Mouse (Mus musculus): ENCODE measurements around the gene Dsp.

Dsp gene

DNA sequence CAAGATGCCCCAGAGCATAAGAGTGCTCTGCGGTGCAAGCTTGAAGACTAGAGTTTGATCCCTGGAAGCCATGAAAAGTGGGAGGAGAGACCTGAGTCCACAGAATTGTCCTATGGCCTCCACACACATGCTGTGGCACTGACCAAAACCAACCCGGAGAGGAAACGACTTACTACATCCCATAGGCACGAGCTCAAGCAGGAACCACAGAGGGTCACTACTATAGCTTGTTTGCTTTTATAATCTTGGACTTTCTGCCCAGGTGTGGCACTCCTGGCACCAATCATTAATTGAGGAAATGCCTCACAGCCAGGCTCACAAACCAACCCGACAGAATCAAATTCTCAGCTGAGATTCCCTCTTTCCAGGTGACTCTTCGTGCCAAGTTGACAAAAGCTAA is 50.3 kb downstream of the Dsp start:
- DNase-seq = no peak

DNA sequence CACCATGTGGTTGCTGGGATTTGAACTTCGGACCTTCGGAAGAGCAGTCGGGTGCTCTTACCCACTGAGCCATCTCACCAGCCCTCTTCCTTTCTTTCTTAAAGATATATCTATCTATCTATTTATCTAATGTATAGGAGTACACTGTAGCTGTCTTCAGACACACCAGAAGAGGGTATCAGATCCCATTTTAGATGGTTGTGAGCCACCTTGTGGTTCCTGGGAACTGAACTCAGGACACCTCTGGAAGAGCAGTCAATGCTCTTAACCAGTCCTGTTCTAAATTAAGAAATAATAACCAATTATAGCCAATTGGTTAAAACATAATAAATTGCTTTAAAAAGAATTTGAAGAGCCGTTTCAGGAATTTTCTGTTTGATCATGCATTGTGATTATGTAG is 53.1 kb downstream of the Dsp start:
- no peak for DNase-seq

DNA sequence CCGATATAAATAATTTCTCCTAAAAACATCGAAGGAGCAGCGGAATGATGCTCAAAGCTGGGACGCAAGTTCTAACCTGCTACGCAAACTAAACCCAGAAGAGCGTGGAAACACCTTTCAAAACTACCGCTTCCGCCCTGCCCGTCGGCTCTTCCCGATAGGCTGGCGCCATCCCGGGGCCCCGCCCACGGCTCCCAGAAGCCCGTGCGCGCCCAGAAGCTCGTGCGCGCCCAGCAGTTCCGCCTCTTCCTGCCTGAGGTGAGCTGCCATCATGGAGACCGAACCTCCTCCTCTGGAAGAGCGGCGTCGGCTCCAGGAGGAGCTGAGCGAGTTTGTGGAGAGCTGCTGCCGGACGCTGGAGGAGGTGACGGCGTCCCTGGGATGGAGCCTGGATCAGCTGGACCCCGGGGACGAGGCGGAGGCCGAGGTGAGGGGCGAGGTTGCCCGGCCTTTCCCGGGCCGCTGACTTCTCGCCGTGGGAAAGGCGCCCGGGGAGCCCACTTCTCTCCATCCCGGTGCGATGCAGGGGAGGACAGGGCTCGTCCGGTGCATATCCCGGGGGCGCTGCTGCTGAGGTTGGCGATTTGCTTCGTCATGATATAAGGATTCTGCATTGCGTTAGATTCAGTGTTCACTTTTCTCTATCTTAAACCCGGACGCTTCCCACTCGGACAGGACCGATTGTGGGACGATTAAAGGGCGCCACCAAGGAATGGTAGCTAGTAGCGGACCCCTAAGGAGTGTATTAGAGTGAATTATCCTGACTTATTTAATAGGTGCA is 53.8 kb downstream of the Dsp start, which contains the start of gene Snrnp48:
Gene Snrnp48, plus strand, starts transcription at position 237 of the 781 bp plus-strand sequence.
- DNase-seq = peak; percentile 88 to 94

DNA sequence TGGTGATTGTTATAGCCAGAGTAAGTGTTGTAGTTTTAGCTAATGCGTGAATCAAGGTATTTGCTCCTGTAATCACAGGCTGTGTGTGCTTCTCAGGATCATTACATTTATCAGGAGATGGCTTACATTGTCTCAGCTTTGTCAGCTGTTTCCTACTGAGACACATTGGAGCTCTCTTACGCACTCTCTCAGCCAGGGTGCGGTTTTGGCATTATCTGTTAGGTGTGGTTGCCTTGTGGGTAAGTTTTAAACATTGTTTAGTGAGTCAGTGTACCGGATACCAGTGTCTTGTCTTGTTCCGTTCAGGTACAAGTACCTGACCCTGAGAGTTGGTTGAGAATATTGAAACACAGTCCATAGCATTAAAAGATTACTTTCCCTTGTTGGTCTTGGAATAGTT is 60.0 kb downstream of the Dsp start:
- no peak for DNase-seq

DNA sequence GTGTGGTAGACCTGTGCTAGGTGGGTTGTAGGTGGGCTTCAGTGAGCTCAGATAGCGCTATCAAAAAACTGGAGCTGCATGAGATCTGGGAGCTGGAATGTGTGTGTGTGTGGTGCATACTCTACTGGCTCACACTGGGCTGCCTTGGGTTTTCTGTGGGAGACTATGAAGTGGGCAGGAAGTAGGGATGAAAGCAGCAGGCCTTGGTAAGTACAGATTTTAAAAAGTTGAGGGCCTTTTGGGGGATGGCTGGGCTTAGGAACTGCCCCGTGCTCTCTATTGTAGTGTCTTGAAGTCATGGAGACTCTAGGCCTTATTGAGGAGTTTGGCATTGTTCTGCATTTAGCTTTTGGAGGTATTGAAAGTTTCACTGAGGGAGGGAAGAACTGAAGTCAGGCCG is 67.6 kb downstream of the Dsp start:
- DNase-seq = no peak

DNA sequence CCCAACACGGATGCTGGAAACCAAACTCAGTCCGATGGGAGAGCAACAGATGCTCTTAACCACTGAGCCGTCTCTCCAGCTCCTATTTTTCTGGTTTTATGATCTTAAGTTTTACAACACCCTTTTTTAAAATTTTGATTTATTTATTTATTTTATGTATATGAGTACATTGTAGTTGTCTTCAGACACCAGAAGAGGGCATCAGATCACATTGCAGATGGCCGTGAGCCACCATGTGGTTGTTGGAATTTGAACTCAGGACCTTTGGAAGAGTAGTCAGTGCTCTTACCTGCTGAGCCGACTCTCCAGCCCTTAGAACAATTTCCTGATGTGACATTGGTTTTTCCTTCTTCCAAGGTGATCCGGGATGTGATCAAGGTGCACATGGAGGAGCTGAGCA is 69.2 kb downstream of the Dsp start:
- DNase-seq = no peak

DNA sequence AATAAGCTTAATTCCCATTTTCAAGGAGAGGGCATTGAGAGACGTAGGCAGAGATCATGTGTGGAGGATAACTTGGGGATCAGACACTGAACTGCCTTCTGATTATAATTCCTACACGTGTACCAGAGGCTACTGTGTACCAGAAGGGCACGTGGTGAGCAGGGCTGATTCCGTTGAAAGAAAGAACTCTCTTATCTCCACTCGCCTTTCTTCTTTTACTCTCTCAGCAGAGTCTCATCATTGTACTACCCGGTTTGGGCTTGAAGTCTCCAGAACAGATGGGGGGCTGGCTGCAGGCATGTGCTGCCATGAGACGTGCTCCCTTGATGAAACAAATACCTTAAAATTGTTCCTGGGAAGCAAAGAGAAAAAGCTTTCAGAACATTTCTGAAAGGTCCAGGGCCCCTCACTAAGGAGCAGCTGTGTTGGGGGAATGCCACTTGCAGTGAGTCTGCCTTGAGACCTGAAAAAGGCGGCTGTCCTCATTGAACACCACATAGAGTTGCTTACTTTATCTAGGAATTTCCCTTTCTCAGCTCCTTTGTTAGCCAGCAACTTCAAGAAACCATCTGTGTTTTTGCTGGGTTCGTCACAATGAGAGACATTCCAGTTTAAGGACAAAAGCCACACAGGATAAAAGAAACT is 79.2 kb downstream of the Dsp start:
- no peak for DNase-seq

DNA sequence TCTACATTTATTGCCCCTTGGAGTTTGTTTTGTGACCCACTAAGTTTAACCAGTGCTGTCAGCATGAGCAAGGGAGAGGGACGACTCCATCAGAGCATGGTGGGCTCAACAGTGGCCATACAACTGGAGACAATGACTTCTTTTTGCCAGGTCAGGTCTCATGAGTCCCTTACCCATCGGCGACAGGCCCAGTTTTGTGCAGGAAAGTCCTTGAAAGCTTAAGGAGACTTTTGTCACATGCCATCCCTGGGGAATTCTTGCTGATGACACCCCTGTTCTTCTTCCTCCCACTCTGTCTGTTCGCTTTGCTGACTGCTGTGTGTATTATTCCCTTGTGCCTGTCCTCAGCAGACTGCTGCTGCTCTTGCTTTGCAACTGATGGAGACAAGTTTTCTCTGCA is 81.3 kb downstream of the Dsp start:
- no peak for DNase-seq

DNA sequence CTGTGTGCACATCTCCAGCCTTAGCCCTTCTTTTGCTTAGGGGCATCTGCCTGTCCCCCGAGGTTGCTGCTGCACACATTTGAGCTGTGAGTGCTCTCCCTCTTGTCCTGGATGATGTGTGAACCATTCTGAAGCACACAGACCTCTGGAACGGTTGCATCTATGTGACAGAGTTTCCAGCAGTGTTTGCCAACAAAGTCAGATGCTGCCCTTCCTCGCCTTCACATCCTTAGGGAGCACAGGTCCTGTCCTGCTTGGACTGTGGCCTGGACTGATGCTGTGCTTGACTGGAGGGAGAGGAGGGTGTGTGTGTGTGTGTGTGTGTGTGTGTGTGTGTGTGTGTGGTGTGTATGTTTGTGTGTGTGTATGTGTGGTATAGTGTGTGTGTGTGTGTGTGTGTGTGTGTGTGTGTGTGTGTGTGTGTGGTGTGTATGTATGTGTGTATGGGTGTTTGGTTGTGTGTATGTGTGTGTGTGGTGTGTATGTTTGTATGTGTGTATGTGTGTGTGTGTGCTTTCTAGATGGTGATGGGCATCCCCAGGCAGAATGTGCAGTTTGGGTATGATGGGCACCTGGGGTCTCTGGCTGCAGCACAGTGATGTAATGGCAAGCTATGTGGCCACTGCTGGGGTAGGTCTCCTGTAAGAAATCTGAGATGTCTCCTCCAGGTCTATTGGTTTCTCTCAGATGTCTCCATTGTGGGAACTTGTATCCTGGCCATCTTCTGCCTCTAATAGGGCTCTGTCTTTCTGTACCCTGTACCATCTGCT is 81.9 kb downstream of the Dsp start:
- DNase-seq = no peak

DNA sequence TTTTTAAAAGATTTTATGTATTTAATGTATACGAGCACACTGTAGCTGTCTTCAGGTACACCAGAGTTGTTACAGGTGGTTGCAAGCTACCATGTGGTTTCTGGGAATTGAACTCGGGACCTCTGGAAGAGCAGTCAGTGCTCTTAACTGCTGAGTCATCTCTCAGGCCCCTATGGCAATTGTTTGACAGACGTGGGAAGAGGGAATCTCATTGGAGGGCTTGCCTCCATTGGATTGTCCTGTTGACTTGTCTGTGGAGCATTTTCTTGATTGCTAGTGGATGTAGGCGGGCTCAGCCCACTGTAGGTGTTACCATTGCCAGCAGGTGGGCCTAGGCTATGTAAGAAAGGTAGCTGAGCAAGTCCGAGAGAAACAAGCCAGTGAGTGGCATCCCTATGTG is 83.6 kb downstream of the Dsp start:
- no peak for DNase-seq

DNA sequence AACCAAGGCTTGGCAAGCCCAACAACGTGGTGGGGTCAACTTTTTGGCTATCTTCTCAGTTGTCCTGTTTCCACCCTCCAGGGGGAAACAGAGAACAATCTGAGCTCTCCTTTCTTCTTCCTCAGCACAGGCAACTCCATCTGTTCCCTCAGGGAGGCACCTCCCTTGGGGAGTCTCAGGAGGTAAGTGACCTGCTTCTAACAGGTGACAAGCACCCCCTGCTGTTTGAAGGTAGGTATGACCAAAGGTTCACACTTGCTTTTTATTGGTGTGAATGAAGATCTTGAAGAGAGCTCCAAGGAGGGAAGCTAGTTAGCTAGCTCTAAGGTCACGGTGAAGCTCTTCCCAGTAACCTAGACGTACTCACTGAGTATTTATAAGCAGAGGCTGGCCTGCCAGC is 84.3 kb downstream of the Dsp start:
- DNase-seq = peak in 1 of 2 experiments; percentile 18

DNA sequence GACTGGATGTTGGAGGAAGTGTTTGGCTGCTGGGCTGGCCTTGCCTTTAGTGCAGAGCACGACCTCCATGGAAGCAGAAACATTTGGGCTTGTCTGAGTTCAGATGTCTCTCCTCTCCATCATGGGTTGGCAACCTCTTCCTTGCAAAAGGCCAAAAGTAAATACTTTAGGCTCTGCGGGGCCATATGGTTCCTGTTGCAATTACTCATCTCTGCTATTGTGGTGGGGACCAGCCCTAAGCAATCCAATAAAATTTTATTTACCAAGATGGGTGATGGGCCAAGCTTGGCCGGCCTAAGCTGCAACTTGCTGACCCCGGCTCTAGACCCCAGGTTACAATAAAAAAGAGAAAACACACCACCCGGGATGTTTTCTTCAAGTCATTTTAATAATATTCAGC is 97.1 kb downstream of the Dsp start:
- DNase-seq = no peak
